Mouse (Mus musculus) embryonic facial prominence, embryonic 10.5 days (tissue): ENCODE measurements at regions not wholly inside any gene's neighbourhood (a gene's known extent, or its start where the extent isn't known, plus 50 kb on each side); places are given as distances from the start of the nearest gene placed in this dataset.

Source experiments
- DNase-seq: peaks from one replicate; pipeline ENCODE4 v3.0.0-alpha.2; 2017; ENCODE audit warnings: low spot score
- H3K27ac ChIP-seq: fragments of 300-500 bp; sonication (generic); replicated peaks from 2 replicates; pipeline ENCODE4 v1.5.1; 2016; ENCODE audit warnings: mild to moderate bottlenecking
- H3K27me3 ChIP-seq: fragments of 300-500 bp; sonication (generic); replicated peaks from 2 replicates; pipeline ENCODE4 v1.6.1; 2016; ENCODE audit warnings: low read depth, mild to moderate bottlenecking; ENCODE audit not compliant: poor library complexity, severe bottlenecking
- H3K36me3 ChIP-seq: fragments of 300-500 bp; sonication (generic); replicated peaks from 2 replicates; pipeline ENCODE4 v1.6.1; 2016; ENCODE audit warnings: mild to moderate bottlenecking, moderate library complexity
- H3K4me1 ChIP-seq: fragments of 300-500 bp; sonication (generic); 2 replicates; pipeline ENCODE4 v1.6.1; 2016
- H3K4me3 ChIP-seq: fragments of 300-500 bp; sonication (generic); 2 replicates; pipeline ENCODE4 v1.5.1; 2016; ENCODE audit warnings: mild to moderate bottlenecking, moderate library complexity
- H3K9me3 ChIP-seq: fragments of 300-500 bp; sonication (generic); 2 replicates; pipeline ENCODE4 v1.6.1; 2016; ENCODE audit warnings: mild to moderate bottlenecking
- WGBS: fragments of 180-500 bp; shearing (Covaris S2); methylation state at CpG from one replicate; pipeline ENCODE4 v1.1.7; 2016; 5-methylcytosine and 5-hydroxymethylcytosine counted together

- no peak overlapping the region for H3K4me3 ChIP-seq
- no peaks in the 10 kb centered on the region for H3K4me1 ChIP-seq
- H3K27me3 ChIP-seq = no peaks in the 10 kb centered on the region
- no peaks in the 10 kb centered on the region for H3K9me3 ChIP-seq
- no peak for DNase-seq
- no peak overlapping the region for H3K27ac ChIP-seq
- 80% methylated on average over 5 of the region's 5 CpGs for WGBS
- H3K36me3 ChIP-seq = no peaks in the 10 kb centered on the region
These were observed 596.3 kb upstream of the Syt1 start for GRCm38 (mm10) chr10:109607121-109607520.

GRCm38 (mm10) chr10:109603241-109603640 is 592.5 kb upstream of the Syt1 start:
- no peaks in the 10 kb centered on the region for H3K9me3 ChIP-seq
- no peak overlapping the region for H3K27ac ChIP-seq
- no peaks in the 10 kb centered on the region for H3K27me3 ChIP-seq
- H3K4me1 ChIP-seq = no peaks in the 10 kb centered on the region
- WGBS = 86% methylated on average over 3 of the region's 3 CpGs
- no peak overlapping the region for H3K4me3 ChIP-seq
- H3K36me3 ChIP-seq = no peaks in the 10 kb centered on the region
- DNase-seq = no peak

GRCm38 (mm10) chr10:109598604-109599003 is 587.8 kb upstream of the Syt1 start:
- DNase-seq = no peak
- Histone ChIP-seq H3K9me3 (no peaks in the 10 kb centered on the region), H3K4me3 (no peak overlapping the region), H3K4me1 (no peaks in the 10 kb centered on the region), H3K36me3 (no peaks in the 10 kb centered on the region), H3K27ac (no peak overlapping the region), H3K27me3 (no peaks in the 10 kb centered on the region)
- 72% methylated on average over 3 of the region's 3 CpGs for WGBS

GRCm38 (mm10) chr10:109573200-109573599 is 562.4 kb upstream of the Syt1 start:
- no peaks in the 10 kb centered on the region for H3K9me3 ChIP-seq
- 94% methylated on average over 4 of the region's 4 CpGs for WGBS
- no peak for DNase-seq
- no peaks in the 10 kb centered on the region for H3K4me1 ChIP-seq
- no peaks in the 10 kb centered on the region for H3K27me3 ChIP-seq
- no peak overlapping the region for H3K27ac ChIP-seq
- H3K36me3 ChIP-seq = no peaks in the 10 kb centered on the region
- no peak overlapping the region for H3K4me3 ChIP-seq

- no peak overlapping the region for H3K27ac ChIP-seq
- no peaks in the 10 kb centered on the region for H3K4me1 ChIP-seq
- H3K9me3 ChIP-seq = no peaks in the 10 kb centered on the region
- no peak for DNase-seq
- no peak overlapping the region for H3K4me3 ChIP-seq
- 85% methylated on average over 2 of the region's 2 CpGs for WGBS
- H3K27me3 ChIP-seq = no peaks in the 10 kb centered on the region
- H3K36me3 ChIP-seq = no peaks in the 10 kb centered on the region
These were observed 559.0 kb upstream of the Syt1 start for GRCm38 (mm10) chr10:109569798-109570197.

GRCm38 (mm10) chr10:109566675-109567074 is 555.9 kb upstream of the Syt1 start:
- Histone ChIP-seq H3K27ac (no peak overlapping the region), H3K4me3 (no peak overlapping the region), H3K27me3 (no peaks in the 10 kb centered on the region), H3K4me1 (no peaks in the 10 kb centered on the region), H3K36me3 (no peaks in the 10 kb centered on the region), H3K9me3 (no peaks in the 10 kb centered on the region)
- no peak for DNase-seq
- 81% methylated on average over 2 of the region's 2 CpGs for WGBS

- H3K4me1 ChIP-seq = no peaks in the 10 kb centered on the region
- no peaks in the 10 kb centered on the region for H3K36me3 ChIP-seq
- WGBS = 73% methylated on average over 2 of the region's 2 CpGs
- DNase-seq = no peak
- H3K9me3 ChIP-seq = no peaks in the 10 kb centered on the region
- H3K4me3 ChIP-seq = no peak overlapping the region
- no peak overlapping the region for H3K27ac ChIP-seq
- no peaks in the 10 kb centered on the region for H3K27me3 ChIP-seq
These were observed 550.9 kb upstream of the Syt1 start for GRCm38 (mm10) chr10:109561638-109562037.

- no peak for DNase-seq
- Histone ChIP-seq H3K4me3 (no peak overlapping the region), H3K27ac (no peak overlapping the region), H3K36me3 (no peaks in the 10 kb centered on the region), H3K4me1 (no peaks in the 10 kb centered on the region), H3K27me3 (no peaks in the 10 kb centered on the region), H3K9me3 (no peaks in the 10 kb centered on the region)
- 19% methylated on average over 1 of the region's 1 CpGs for WGBS
These were observed 550.3 kb upstream of the Syt1 start for GRCm38 (mm10) chr10:109561094-109561493.

- Histone ChIP-seq H3K4me1 (no peaks in the 10 kb centered on the region), H3K36me3 (no peaks in the 10 kb centered on the region), H3K27ac (no peak overlapping the region), H3K9me3 (no peaks in the 10 kb centered on the region), H3K4me3 (no peak overlapping the region), H3K27me3 (no peaks in the 10 kb centered on the region)
- no peak for DNase-seq
- WGBS = 89% methylated on average over 1 of the region's 1 CpGs
These were observed 532.5 kb upstream of the Syt1 start for GRCm38 (mm10) chr10:109543301-109543700.

DNA sequence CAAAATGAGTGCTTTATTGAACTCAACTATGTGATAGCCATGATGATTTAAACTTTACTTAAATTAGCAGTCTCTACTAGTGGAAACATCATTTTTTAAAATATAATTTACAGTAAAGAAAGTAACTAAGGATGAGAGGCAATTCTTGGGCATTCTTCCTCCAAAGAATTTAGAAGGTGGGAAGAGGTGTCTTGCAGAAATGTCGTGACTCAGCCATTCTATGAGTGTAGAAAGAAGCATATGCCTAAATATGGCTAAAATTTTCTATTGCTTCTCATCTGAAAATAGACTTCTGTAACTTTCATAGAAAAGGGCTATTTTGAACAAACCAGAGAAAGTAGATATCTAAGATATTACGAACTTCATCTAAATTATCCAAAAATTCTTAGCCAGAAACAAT is 529.4 kb upstream of the Syt1 start:
- no peaks in the 10 kb centered on the region for H3K9me3 ChIP-seq
- 90% methylated on average over 2 of the region's 2 CpGs for WGBS
- no peak overlapping the region for H3K4me3 ChIP-seq
- H3K27ac ChIP-seq = no peak overlapping the region
- no peak for DNase-seq
- no peaks in the 10 kb centered on the region for H3K27me3 ChIP-seq
- H3K36me3 ChIP-seq = no peaks in the 10 kb centered on the region
- H3K4me1 ChIP-seq = no peaks in the 10 kb centered on the region

GRCm38 (mm10) chr10:109528096-109528495 is 517.3 kb upstream of the Syt1 start:
- Histone ChIP-seq H3K9me3 (no peaks in the 10 kb centered on the region), H3K27ac (no peak overlapping the region), H3K4me1 (no peaks in the 10 kb centered on the region), H3K27me3 (no peaks in the 10 kb centered on the region), H3K36me3 (no peaks in the 10 kb centered on the region), H3K4me3 (no peak overlapping the region)
- no peak for DNase-seq
- WGBS = 88% methylated on average over 2 of the region's 2 CpGs

GRCm38 (mm10) chr10:109521681-109522080 is 510.9 kb upstream of the Syt1 start:
- no peak overlapping the region for H3K4me3 ChIP-seq
- no peak for DNase-seq
- H3K27ac ChIP-seq = no peak overlapping the region
- H3K36me3 ChIP-seq = no peaks in the 10 kb centered on the region
- H3K4me1 ChIP-seq = no peaks in the 10 kb centered on the region
- H3K9me3 ChIP-seq = no peaks in the 10 kb centered on the region
- no peaks in the 10 kb centered on the region for H3K27me3 ChIP-seq
- WGBS = 26% methylated on average over 2 of the region's 2 CpGs

GRCm38 (mm10) chr10:109517664-109518063 is 506.9 kb upstream of the Syt1 start:
- Histone ChIP-seq H3K4me1 (no peaks in the 10 kb centered on the region), H3K36me3 (no peaks in the 10 kb centered on the region), H3K27me3 (no peaks in the 10 kb centered on the region), H3K9me3 (no peaks in the 10 kb centered on the region), H3K27ac (no peak overlapping the region), H3K4me3 (no peak overlapping the region)
- 93% methylated on average over 1 of the region's 1 CpGs for WGBS
- DNase-seq = no peak

DNA sequence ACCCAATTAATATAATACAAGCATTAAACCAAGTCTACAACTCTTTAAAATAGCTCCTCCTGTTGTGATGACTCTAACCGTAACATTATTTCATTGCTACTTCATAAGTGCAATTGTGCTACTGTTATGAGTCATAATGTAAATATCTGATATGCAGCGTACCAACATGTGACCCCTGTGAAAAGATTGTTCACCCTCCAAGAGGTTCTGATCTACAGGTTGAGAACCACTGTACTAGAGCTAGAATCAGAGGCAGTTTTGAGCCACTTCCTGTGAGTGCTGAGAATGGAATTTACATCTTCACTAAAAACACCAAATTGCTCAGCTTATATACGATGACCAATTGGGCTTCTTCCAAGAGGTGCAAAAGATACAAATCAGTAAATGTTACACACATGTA is 504.4 kb upstream of the Syt1 start:
- Histone ChIP-seq H3K4me1 (no peaks in the 10 kb centered on the region), H3K36me3 (no peaks in the 10 kb centered on the region), H3K4me3 (no peak overlapping the region), H3K27me3 (no peaks in the 10 kb centered on the region), H3K9me3 (no peaks in the 10 kb centered on the region), H3K27ac (no peak overlapping the region)
- 91% methylated on average over 3 of the region's 3 CpGs for WGBS
- no peak for DNase-seq
